Mouse (Mus musculus): Measurements from ENCODE around the gene Arid4a.

DNA sequence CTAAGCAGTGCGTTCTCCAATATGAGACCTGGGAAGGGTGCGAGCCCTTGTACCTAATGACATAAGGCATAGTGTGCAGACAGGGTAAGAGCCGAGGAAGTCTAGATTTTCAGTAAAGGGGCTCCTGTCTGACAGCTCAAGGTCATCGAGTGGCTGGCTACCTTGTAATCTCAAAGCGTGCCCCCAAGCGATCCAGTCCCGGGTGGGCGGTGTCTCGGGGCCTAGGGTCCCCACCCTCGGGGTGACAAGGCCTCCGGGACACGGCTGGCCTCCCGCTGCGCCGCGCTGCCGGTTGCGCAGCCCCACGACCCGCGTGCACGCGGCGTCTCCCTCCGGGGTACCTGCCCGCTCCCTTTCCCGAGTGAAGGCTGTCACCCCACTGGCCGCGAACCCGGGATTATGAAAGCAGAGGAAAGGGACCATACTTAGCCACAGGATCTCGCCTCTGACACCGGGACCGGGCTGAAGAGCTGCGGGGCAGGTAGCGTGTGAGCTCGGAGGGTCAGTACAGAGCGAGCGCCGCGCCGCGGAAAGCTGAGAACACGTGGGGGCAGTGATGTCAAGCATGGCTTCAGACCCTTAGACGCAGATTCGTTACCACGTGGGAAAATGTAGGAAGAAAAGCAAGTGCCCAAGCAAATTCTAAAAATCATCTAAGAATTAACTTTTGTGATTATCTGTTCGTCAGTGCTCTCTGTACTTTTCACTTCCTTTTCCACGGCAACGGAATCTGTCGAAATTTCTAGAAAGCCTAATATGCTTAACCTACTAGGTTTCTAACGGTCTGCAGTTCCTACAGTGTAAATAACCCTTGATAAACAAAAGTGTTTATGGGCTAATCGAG lies 120.6 kb downstream of the Arid4a start, which contains the start of the genes Timm9 and 2700049A03Rik:
- TF ChIP-seq CTCF (conservative IDR thresholded peaks at IDR 0.05; ENCODE audit: low read length) (no peak), POU5F1 (IDR thresholded peaks at IDR 0.05; ENCODE audit: borderline replicate concordance, low read length) (no peak)

Measured in E14TG2a.4 (cell line).